Mouse (Mus musculus) forebrain, embryonic 11.5 days (tissue): ENCODE measurements around the gene Ppp1r35. TPM values are rescaled to one million over a fixed set of nuclear protein-coding genes. Genes with fewer than 3 reads are reported as not detected.
A peak's percentile ranks its signal among the peaks of the same experiment; 100 is the strongest.

Source experiments
- ATAC-seq: fragments of 200-750 bp; cut with Nextera tagmentation; replicated peaks from 2 replicates; pipeline ENCODE4 v1.8.0; 2017; ENCODE audit warnings: moderate TSS enrichment; ENCODE audit not compliant: low FRiP score
- DNase-seq: peaks from one replicate; pipeline ENCODE4 v3.0.0-alpha.2; 2017; ENCODE audit warnings: low spot score
- H3K27ac ChIP-seq: fragments of 300-500 bp; sonication (generic); 2 replicates; pipeline ENCODE4 v1.5.1; 2014; ENCODE audit warnings: low read depth, low read length
- H3K27me3 ChIP-seq: fragments of 300-500 bp; sonication (generic); 2 replicates; pipeline ENCODE4 v1.6.1; 2014; ENCODE audit warnings: mild to moderate bottlenecking, low read length, mixed read lengths; ENCODE audit not compliant: control insufficient read depth, insufficient read depth
- H3K36me3 ChIP-seq: fragments of 300-500 bp; sonication (generic); 2 replicates; pipeline ENCODE4 v1.6.1; 2014; ENCODE audit warnings: mild to moderate bottlenecking, low read length, moderate library complexity, mixed read lengths; ENCODE audit not compliant: control insufficient read depth, insufficient read depth
- H3K4me1 ChIP-seq: fragments of 300-500 bp; sonication (generic); replicated peaks from 2 replicates; pipeline ENCODE4 v1.6.1; 2014; ENCODE audit warnings: low read length, mixed read lengths; ENCODE audit not compliant: control insufficient read depth, insufficient read depth
- H3K4me2 ChIP-seq: fragments of 300-500 bp; sonication (generic); 2 replicates; pipeline ENCODE4 v1.6.1; 2014; ENCODE audit warnings: low read depth, mild to moderate bottlenecking, low read length, moderate library complexity, mixed read lengths; ENCODE audit not compliant: severe bottlenecking
- H3K4me3 ChIP-seq: fragments of 300-500 bp; sonication (generic); 2 replicates; pipeline ENCODE4 v1.5.1; 2014; ENCODE audit warnings: low read depth, low read length
- H3K9ac ChIP-seq: fragments of 300-500 bp; sonication (generic); 2 replicates; pipeline ENCODE4 v1.6.1; 2014; ENCODE audit warnings: low read length
- H3K9me3 ChIP-seq: fragments of 300-500 bp; sonication (generic); 2 replicates; pipeline ENCODE4 v1.6.1; 2016; ENCODE audit warnings: low read length, mixed read lengths; ENCODE audit not compliant: control insufficient read depth
- WGBS: fragments of 180-500 bp; shearing (Covaris S2); extraction: QIAGEN DNeasy Blood & Tissue Kit; methylation state at CpG from one replicate; pipeline ENCODE4 v1.1.7; 2014; 5-methylcytosine and 5-hydroxymethylcytosine counted together
- polyA plus RNA-seq: library from polyadenylated mRNA; unstranded; fragments of >200 nt; fragmentation: Nextera tagmentation; extraction: Ambion mirVana; gene quantifications from 2 replicates; pipeline ENCODE4 v1.2.1, GENCODE M21; 2014

Ppp1r35 gene
- polyA plus RNA-seq, 1 experiment from 2014 or later = 72.8 TPM

GRCm38 (mm10) chr5:137770709-137771108, 7.9 kb upstream of the Ppp1r35 start:
- DNase-seq (no peak), ATAC-seq (no peak)
- 54% methylated on average over 2 of the region's 2 CpGs for WGBS
- Histone ChIP-seq H3K4me3 (no peak overlapping the region), H3K9me3 (no peaks in the 10 kb centered on the region), H3K4me1 (no peaks in the 10 kb centered on the region), H3K36me3 (no peaks in the 10 kb centered on the region), H3K27ac (no peak overlapping the region), H3K27me3 (no peaks in the 10 kb centered on the region), H3K4me2 (no peak overlapping the region), H3K9ac (no peak overlapping the region)

GRCm38 (mm10) chr5:137772755-137773154, 5.9 kb upstream of the Ppp1r35 start:
- Histone ChIP-seq H3K27ac (no peak overlapping the region), H3K36me3 (no peaks in the 10 kb centered on the region), H3K27me3 (no peaks in the 10 kb centered on the region), H3K9ac (no peak overlapping the region), H3K9me3 (no peaks in the 10 kb centered on the region), H3K4me2 (no peak overlapping the region), H3K4me1 (no peaks in the 10 kb centered on the region), H3K4me3 (no peak overlapping the region)
- DNase-seq (peak; percentile 21), ATAC-seq (no peak)

DNA sequence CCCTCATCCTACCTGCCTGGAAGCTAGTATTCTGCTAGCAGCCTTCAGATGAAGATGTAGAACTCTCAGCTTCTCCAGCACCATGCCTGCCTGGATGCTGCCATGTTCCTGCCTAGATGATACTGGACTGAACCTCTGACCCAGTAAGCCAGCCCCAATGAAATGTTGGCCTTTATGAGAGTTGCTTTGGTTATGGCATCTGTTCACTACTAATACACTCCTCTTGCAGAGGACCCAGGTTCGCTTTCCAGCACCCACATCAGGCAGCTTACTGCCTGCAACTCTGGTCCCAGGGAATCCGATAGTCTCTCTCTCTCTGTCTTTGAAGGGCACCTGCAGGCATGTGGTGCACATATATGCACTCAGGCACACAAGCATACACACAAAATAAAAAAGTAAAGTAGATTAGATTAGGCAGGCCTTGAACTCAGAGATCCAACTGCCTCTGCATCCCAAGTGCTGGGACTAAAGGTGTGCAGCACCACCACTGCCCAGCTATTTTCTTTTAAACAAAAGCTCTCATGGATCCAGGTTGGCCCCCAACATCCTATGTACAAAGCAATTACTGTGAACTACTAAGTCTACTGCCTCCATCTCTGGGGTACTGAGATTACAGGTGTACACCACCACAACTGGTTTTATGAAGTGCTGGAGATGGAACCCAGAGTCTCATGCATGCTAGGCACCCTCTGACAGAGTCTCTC, 2.9 kb upstream of the Ppp1r35 start:
- H3K4me2 ChIP-seq = no peak overlapping the region
- H3K9me3 ChIP-seq = no peaks in the 10 kb centered on the region
- H3K27me3 ChIP-seq = no peaks in the 10 kb centered on the region
- peak; percentile 37 for DNase-seq
- H3K36me3 ChIP-seq = peaks cover 4% of the 10 kb centered on the region; the same call in 1 of the 2 replicates
- H3K4me3 ChIP-seq = no peak overlapping the region
- no peak overlapping the region for H3K27ac ChIP-seq
- peaks cover 8% of the 10 kb centered on the region; the same call in 1 of the 2 replicates for H3K4me1 ChIP-seq
- 90% methylated on average over 2 of the region's 2 CpGs for WGBS
- no peak for ATAC-seq
- no peak overlapping the region for H3K9ac ChIP-seq

DNA sequence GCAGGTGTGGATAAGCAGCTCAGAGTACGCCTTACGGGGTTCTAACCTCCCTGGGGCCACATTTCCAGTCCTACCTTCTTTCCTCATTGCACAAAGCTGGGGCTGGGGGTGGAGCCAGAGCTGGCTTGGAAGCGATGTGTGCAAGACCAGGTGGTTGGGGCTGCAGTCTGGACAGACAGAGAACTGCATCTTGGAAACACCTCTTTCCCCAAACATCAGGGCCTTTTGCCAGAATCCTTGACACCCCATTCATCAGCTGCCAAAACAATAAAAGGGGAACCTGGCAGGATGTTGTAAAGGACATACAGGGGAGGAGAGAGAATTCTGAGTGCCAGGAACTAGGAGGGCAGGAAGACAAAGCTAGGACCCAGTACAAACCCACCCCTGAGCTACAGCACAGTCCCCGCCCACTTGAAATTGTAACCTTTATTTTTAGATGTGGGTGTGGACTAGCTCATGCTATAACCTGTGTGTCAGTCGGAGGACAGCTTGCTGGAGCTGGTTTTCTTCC, 2.2 kb upstream of the Ppp1r35 start:
- Histone ChIP-seq H3K4me1 (peaks cover 8% of the 10 kb centered on the region; the same call in 1 of the 2 replicates), H3K4me2 (no peak overlapping the region), H3K9ac (no peak overlapping the region), H3K4me3 (no peak overlapping the region), H3K27me3 (no peaks in the 10 kb centered on the region), H3K36me3 (peaks cover 8% of the 10 kb centered on the region; the same call in 1 of the 2 replicates), H3K27ac (no peak overlapping the region), H3K9me3 (no peaks in the 10 kb centered on the region)
- DNase-seq = peak; percentile 46
- no peak for ATAC-seq
- 56% methylated on average over 5 of the region's 5 CpGs for WGBS

DNA sequence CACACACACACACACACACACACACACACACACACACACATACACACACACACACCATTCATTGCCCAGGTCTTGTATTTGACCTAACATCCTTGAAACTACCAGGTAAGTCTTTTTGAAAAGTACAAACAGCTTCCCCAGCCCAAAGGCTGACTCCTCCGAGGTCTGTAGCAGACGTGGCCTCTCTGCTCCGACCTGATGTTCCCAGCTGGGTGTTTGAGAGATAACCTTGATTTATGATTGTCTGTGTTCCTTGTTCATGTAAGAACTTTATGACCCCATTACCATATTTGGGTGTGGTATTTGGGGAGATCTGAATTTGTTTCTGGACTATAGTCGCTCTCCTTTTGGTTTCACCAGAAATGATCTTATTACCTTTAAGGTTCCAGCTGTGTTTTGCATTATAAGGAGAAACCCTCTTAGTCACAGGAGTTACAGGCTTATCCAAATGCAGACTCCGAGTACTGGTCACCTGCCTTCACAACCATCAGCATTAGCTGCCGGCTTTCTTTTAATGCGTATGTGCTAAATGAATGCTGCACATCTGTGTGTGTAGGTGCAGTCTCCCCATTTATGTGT, 1.3 kb upstream of the Ppp1r35 start:
- Histone ChIP-seq H3K36me3 (peaks cover 17% of the 10 kb centered on the region), H3K27ac (no peak overlapping the region), H3K9ac (no peak overlapping the region), H3K4me1 (peaks cover 14% of the 10 kb centered on the region; the same call in 1 of the 2 replicates), H3K27me3 (no peaks in the 10 kb centered on the region), H3K4me2 (no peak overlapping the region), H3K4me3 (no peak overlapping the region), H3K9me3 (no peaks in the 10 kb centered on the region)
- ATAC-seq (no peak), DNase-seq (no peak)
- WGBS = 91% methylated on average over 7 of the region's 7 CpGs

DNA sequence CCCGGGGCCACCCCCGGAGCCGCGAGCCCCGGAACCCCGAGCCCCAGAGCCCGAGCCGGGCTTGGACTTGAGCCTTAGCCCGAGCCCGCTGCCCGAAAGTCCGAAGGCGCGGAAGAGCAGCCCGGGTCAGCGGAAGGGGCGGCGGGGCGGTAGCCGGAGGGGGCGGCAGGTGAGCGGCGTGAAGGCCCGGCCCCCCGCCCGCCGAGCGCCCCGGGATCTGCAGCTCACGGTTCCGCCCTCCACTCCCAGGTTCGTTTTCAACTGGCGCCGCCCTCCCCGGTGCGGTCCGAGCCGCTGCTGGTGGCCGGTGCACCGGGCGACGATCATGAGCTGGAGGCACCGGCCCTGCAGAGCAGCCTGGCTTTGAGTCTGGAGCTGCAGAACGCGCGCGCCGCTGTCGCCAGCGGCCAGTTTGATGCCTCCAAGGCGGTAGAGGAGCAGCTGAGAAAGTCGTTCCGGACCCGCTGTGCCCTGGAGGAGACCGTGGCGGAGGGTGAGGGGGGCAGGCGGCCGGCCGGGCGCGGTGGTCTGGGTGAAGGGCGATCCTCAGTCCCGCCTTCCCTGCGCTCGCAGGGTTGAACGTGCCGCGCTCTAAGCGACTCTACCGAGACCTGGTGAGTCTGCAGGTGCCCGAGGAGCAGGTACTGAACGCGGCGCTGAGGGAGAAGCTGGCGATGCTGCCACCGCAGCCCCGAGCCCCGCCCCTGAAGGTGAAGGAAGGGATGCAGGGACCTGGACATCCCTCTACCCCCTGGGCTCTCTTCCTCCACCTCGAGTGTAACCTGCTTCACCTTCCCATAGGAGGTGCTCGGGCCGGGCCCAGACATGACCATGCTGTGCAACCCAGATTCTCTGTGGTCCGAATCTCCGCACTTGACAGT, 644 bp downstream of the Ppp1r35 start:
- Histone ChIP-seq H3K4me3 (peak overlapping the region; percentile 98), H3K27me3 (no peaks in the 10 kb centered on the region), H3K9me3 (no peaks in the 10 kb centered on the region), H3K27ac (peak overlapping the region; percentile 87), H3K36me3 (peaks cover 21% of the 10 kb centered on the region), H3K4me1 (peaks cover 24% of the 10 kb centered on the region), H3K4me2 (peak overlapping the region; percentile 92), H3K9ac (peak overlapping the region; percentile 91)
- DNase-seq = peak; percentile 71
- WGBS = under 1% methylated on average over 81 of the region's 83 CpGs
- ATAC-seq = peak; percentile 20

DNA sequence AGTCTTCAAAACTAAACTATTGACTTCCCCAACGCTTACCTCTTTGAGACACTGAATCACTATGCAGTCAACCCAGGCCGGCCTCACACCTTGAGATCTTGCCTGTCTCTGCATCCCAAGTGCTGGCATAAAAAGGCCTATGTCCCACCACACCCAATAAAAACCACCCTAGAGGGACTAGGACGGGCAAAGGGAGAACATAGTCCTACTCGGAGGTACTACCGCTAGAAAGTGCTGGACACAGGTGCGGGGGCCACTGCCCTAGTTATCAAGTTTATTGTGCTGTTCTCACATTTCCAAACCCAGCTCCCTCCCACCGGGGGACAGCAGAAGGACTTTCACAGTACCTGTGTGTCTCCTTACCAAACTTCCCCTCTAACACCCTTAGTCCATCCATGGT, 3.0 kb downstream of the Ppp1r35 start:
- 92% methylated on average over 7 of the region's 7 CpGs for WGBS
- no peak for ATAC-seq

GRCm38 (mm10) chr5:137782776-137783522, 4.3 kb downstream of the Ppp1r35 start:
- Histone ChIP-seq H3K27me3 (no peaks in the 10 kb centered on the region), H3K4me1 (peaks cover 34% of the 10 kb centered on the region), H3K4me2 (peak overlapping the region; percentile 90; the same call in 1 of the 2 replicates), H3K36me3 (peaks cover 23% of the 10 kb centered on the region), H3K4me3 (peak overlapping the region; percentile 85; the same call in 1 of the 2 replicates), H3K9me3 (no peaks in the 10 kb centered on the region), H3K9ac (peak overlapping the region; percentile 92), H3K27ac (no peak overlapping the region)
- peak; percentile 55 for DNase-seq
- WGBS = 87% methylated on average over 13 of the region's 13 CpGs
- no peak for ATAC-seq

More for the DNA sequence above, 3.0 kb downstream of the Ppp1r35 start:
- H3K4me2 ChIP-seq = no peak overlapping the region
- H3K27ac ChIP-seq = no peak overlapping the region
- no peaks in the 10 kb centered on the region for H3K9me3 ChIP-seq
- H3K27me3 ChIP-seq = no peaks in the 10 kb centered on the region
- peak; percentile 49 for DNase-seq
- H3K4me1 ChIP-seq = peaks cover 34% of the 10 kb centered on the region
- no peak overlapping the region for H3K4me3 ChIP-seq
- H3K9ac ChIP-seq = no peak overlapping the region
- peaks cover 23% of the 10 kb centered on the region for H3K36me3 ChIP-seq
